Mouse (Mus musculus) cerebellum, adult 18-20 months (tissue): ENCODE data around the gene Gm42421.

Experiments
- DNase-seq, 2 experiments: peaks; one replicate each; pipeline ENCODE4 v3.0.0; 2021

Gm42421 gene

GRCm38 (mm10) chr5:143941588-143941987, 13.6 kb downstream of the Gm42421 start:
- DNase-seq: no peak

GRCm38 (mm10) chr5:143943231-143944125, 15.5 kb downstream of the Gm42421 start:
- no peak for DNase-seq

GRCm38 (mm10) chr5:143948361-143948760, 20.4 kb downstream of the Gm42421 start:
- DNase-seq: no peak

- no peak for DNase-seq
Observed at GRCm38 (mm10) chr5:143950016-143950415, 22.0 kb downstream of the Gm42421 start.

- DNase-seq: no peak
Observed at GRCm38 (mm10) chr5:143957101-143957500, 29.1 kb downstream of the Gm42421 start.

GRCm38 (mm10) chr5:143959551-143959950, 31.6 kb downstream of the Gm42421 start:
- DNase-seq: no peak

- DNase-seq: no peak
Observed at GRCm38 (mm10) chr5:143961176-143961575, 33.2 kb downstream of the Gm42421 start.

- DNase-seq: no peak
Observed at GRCm38 (mm10) chr5:143965586-143966345, 37.8 kb downstream of the Gm42421 start.

GRCm38 (mm10) chr5:143966671-143967070, 38.7 kb downstream of the Gm42421 start:
- no peak for DNase-seq

- DNase-seq: no peak
Observed at GRCm38 (mm10) chr5:143972628-143973027, 44.7 kb downstream of the Gm42421 start.

- DNase-seq: peak; percentile 54 to 72
Observed at GRCm38 (mm10) chr5:143974931-143975630, 47.1 kb downstream of the Gm42421 start.

- no peak for DNase-seq
Observed at GRCm38 (mm10) chr5:143975631-143975933, 47.6 kb downstream of the Gm42421 start.

GRCm38 (mm10) chr5:143976232-143976631, 48.3 kb downstream of the Gm42421 start:
- no peak for DNase-seq

- no peak for DNase-seq
Observed at GRCm38 (mm10) chr5:143976726-143977431, 48.9 kb downstream of the Gm42421 start.

GRCm38 (mm10) chr5:143980858-143981257, 52.9 kb downstream of the Gm42421 start:
- peak in 1 of 2 experiments; percentile 10 for DNase-seq

GRCm38 (mm10) chr5:143982361-143982760, 54.4 kb downstream of the Gm42421 start:
- DNase-seq: no peak

GRCm38 (mm10) chr5:143985381-143985780, 57.4 kb downstream of the Gm42421 start:
- DNase-seq: no peak
